Mouse (Mus musculus) heart, adult 2 months (tissue): ENCODE measurements around the gene Nek8.

Source experiments
- CTCF ChIP-seq: fragments of 200-600 bp; IDR thresholded peaks from 2 replicates; pipeline ENCODE4 v1.8.1; 2022; ENCODE audit warnings: antibody characterized with exemption, mild to moderate bottlenecking, moderate library complexity
- EP300 ChIP-seq: fragments of 200-500 bp; IDR thresholded peaks from 2 replicates; pipeline ENCODE4 v1.6.1; 2011; ENCODE audit warnings: low read depth, low read length, control low read depth; ENCODE audit not compliant: insufficient read depth

DNA sequence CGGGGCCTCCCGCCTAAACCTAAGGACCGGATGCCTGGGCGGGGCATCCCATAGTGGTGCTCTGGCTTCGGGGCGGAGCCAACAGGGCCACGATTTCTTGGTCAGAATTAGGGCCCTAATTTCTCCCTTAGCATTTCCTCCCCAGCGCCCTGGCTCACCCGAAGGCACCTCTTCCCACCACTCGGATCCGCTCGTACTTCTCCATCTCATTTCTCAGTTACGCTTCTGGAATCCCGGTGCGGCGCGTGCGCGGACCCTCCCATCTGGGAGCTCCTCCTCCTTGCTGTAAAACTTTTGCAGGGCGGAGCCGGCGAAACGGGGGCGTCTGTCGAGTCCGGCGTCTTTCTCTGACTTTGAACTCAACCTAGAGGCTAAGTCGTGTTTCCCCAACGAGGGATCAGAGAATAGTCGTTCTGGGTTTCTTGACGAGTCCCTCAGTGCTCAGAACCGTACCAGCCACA, at the start of gene Nek8, which contains the start of gene Tlcd1:
- TF ChIP-seq EP300 (0 out of 2 replicates have a peak, but pooled peaks have one; percentile 11), CTCF (no peak)
